In the genomic region with DNA sequence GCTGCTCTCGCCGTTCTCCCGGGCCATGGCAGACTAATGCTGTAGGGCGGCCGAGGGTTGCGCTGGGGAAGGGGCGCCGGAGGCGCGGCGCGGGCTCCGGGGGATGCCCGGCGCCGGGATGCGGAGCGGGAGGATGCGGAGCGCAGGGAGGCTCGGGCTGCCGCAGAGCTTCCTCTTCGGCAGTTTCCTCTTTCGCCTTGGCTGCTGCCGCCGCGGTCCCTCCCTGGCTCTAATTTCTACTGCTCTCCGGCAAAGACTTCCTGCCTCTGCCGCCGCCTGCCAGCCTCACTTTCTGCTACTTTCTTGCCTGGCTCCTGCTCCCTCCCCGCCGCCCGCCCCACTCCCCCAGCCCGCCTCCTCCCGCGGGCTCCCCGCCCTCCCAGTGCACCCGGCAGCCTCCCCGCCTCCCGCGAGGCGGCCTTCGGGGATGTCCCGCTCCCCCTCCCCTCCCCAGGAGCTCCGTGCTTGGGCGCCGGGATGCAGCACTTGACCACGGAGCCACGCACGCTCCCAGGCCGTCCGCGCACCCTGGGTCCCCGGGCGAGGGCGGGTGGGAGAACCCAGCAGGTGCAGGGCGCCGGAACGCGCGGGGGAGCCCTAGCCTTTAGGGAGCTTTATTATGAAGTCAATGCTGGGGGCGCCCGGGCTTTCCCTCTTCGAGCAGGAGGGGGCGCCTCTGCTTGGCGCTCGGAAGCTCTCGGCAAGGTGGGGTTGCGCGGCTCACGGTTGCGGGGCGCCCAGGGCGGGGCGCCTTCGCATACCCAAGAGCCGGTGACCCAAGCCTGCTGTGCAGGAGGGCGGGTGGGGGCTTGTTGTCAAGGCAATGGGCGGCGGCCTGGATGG, we compare ENCODE assay signal across 8 mouse cellular contexts. TPM values are rescaled to one million over a fixed set of nuclear protein-coding genes. Genes with fewer than 3 reads are reported as not detected.
DNase-seq lines count a peak whose midpoint lies in the region; ATAC-seq and TF ChIP-seq lines count a peak whose summit lies in the region.

A gene (minus strand): TSS at position 305 of the 843 bp plus-strand sequence.

- H3K4me1 ChIP-seq in hindbrain, embryonic 16.5 days (ENCODE audit: control insufficient read depth, insufficient read depth, low read depth, low read length): peaks cover 10% of the 10 kb centered on the region

- peak within 1 kb of the TSS; percentile 65 for H3K9ac ChIP-seq in hindbrain, embryonic 16.5 days (ENCODE audit: low read depth, low read length)

- peaks cover 3% of the 10 kb centered on the region for H3K27me3 ChIP-seq in Patski
- no peaks in the 10 kb centered on the region for H3K27me3 ChIP-seq in hindbrain, embryonic 16.5 days (replicated peaks; ENCODE audit: control insufficient read depth, insufficient read depth, low read length)

- H3K27ac ChIP-seq in hindbrain, embryonic 16.5 days (ENCODE audit: low read depth, low read length): peak within 1 kb of the TSS; percentile 74
- H3K27ac ChIP-seq in left cerebral cortex, adult 2 months: peak within 1 kb of the TSS; percentile 98
- H3K27ac ChIP-seq in macrophage: peak within 1 kb of the TSS; percentile 71

- CTCF ChIA-PET in Patski (lab: Charles Lee): interaction anchor here (1.4 kb wide), 1 partner anchor 14 kb away, joined by 3 read pairs; no protein-coding TSS in a partner anchor

- DNase-seq in Patski (ENCODE audit: low read depth, low spot score): no peak
- DNase-seq in cerebellum, postnatal 14 days: peak; percentile 71 to 76
- peak; percentile 57 for DNase-seq in gastrocnemius, adult 18-20 months (ENCODE audit: low spot score)
- peak; percentile 81 to 86 for DNase-seq in left cerebral cortex, adult 2 months (ENCODE audit: extremely low spot score in 1 of 2, low spot score in 2 of 2)
- peak; percentile 65 for DNase-seq in retina, postnatal 7 days (ENCODE audit: low read depth, low spot score)
- peak; percentile 47 to 70 for DNase-seq in urinary bladder, adult 18-20 months (ENCODE audit: low spot score in 2 of 2)

- H3K4me2 ChIP-seq in hindbrain, embryonic 16.5 days (ENCODE audit: low read length): peak within 1 kb of the TSS; percentile 79

- intact Hi-C loops in left cerebral cortex, adult 2 months (cut with DNase I): loop anchor here (2.0 kb wide), 3 partner anchors 56 to 262 kb away; no protein-coding TSS in a partner anchor

- no peaks in the 10 kb centered on the region for H3K36me3 ChIP-seq in hindbrain, embryonic 16.5 days (ENCODE audit: control insufficient read depth, insufficient read depth, low read length)
- no peaks in the 10 kb centered on the region for H3K36me3 ChIP-seq in macrophage (ENCODE audit: inconsistent target)

- under 1% methylated on average over 75 of the region's 80 CpGs for WGBS in hindbrain, embryonic 16.5 days
- WGBS in macrophage (ENCODE audit: missing documents): under 1% methylated on average over 61 of the region's 80 CpGs

- H3K9me3 ChIP-seq in hindbrain, embryonic 16.5 days (ENCODE audit: control insufficient read depth, low read length): peaks cover 5% of the 10 kb centered on the region; the same call in 1 of the 2 replicates

- H3K4me3 ChIP-seq in hindbrain, embryonic 16.5 days (ENCODE audit: low read length): peak within 1 kb of the TSS; percentile 56
- peak within 1 kb of the TSS; percentile 93 for H3K4me3 ChIP-seq in left cerebral cortex, adult 2 months
- peak within 1 kb of the TSS; percentile 53 for H3K4me3 ChIP-seq in macrophage (ENCODE audit: inconsistent target)

- in situ Hi-C loops in Patski (cut with MboI; ENCODE audit: low pct_unique_long_range_greater_than_20kb): loop anchor here (5.0 kb wide), 1 partner anchor 102 kb away; no protein-coding TSS in a partner anchor

- no peak for TF ChIP-seq CTCF in Patski (IDR thresholded peaks at IDR 0.05)
- TF ChIP-seq CTCF in left cerebral cortex, adult 2 months (IDR thresholded peaks at IDR 0.05): peak; percentile 60

- peaks cover 36% of the 10 kb centered on the region for H3K79me2 ChIP-seq in macrophage (ENCODE audit: inconsistent target)

- POLR2A ChIA-PET in Patski (lab: Charles Lee): no interaction called here

- peak; percentile 45 for ATAC-seq in Patski
- peak; percentile 89 for ATAC-seq in hindbrain, embryonic 16.5 days

RNA-seq across cellular contexts. Expression of the gene that starts here (rescaled TPM):
- polyA plus RNA-seq in Patski (2021) (2.0 TPM), macrophage (2018) (8.8 to 14.3 TPM (median 11.1 TPM) in 3 replicates)
- 1 to 10 TPM in 1 of 2 experiments, under 1 TPM in 1; 0.82 to 2.0 TPM for total RNA-seq in gastrocnemius, adult 18-20 months (2021)
- 7.4 and 8.0 TPM in 2 replicates for polyA plus RNA-seq in hindbrain, embryonic 16.5 days (2015; fragmentation: Nextera tagmentation; extraction: Ambion mirVana)
- 100 to 1,000 TPM; 129 to 132 TPM for total RNA-seq in left cerebral cortex, adult 2 months (2021)
- total RNA-seq in macrophage (2018; cell fraction: chromatin; rRNA removed): 100 to 1,000 TPM in 2 of 26 experiments, 10 to 100 TPM in 24; 28.2 to 149 (median 49.3) TPM
- 10 to 100 TPM; 10.9 to 30.9 (median 16.0) TPM for total RNA-seq in macrophage (2018; cell fraction: cytosol; rRNA removed)
- total RNA-seq in macrophage (2018; cell fraction: nucleus; rRNA removed): 10 to 100 TPM; 11.4 to 55.5 (median 30.2) TPM

Comparison
In these comparisons a context has a peak if more than half of its experiments do, and no peak if none do; other contexts are left out.
1. RNA of the gene that starts here (total RNA-seq): 129 to 132 TPM in left cerebral cortex, adult 2 months; 0.82 to 2.0 TPM in gastrocnemius, adult 18-20 months; every median in the first group is over 10 times any median in the second.
2. Peak in every context shown above with its lines, with median percentiles within 50 percentile points of each other: H3K27ac ChIP-seq and H3K4me3 ChIP-seq.